Mouse (Mus musculus) kidney, adult 2 months (tissue): ENCODE data around the gene Astl.

Experiments
- CTCF ChIP-seq: fragments of 200-500 bp; conservative IDR thresholded peaks from 2 replicates; pipeline ENCODE4 v1.5.1; 2011; ENCODE audit warnings: low read depth, mild to moderate bottlenecking, control low read depth, low read length, moderate library complexity, mixed read lengths; ENCODE audit not compliant: insufficient read depth, insufficient read length
- POLR2A ChIP-seq: fragments of 200-500 bp; IDR thresholded peaks from one replicate; pipeline ENCODE4 v1.6.1; 2011; ENCODE audit warnings: low read depth, low read length, control low read depth

GRCm38 (mm10) chr2:127387521-127387920 lies 49.1 kb downstream of the Astl start:
- TF ChIP-seq CTCF (no peak), POLR2A (no peak)
